Comparison of ENCODE assay signal across 27 mouse cellular contexts in genomic region chr13:52043916-52044315, GRCm38 (mm10).
"Had no signal": no experiment of that assay in that cellular context is flagged by ENCODE, and none has a peak within 500 bp of the region (broad histone marks: within the 10 kb centered on the region; RNA-seq: fewer than 3 reads in every experiment).

No protein-coding gene starts in this region.

- DNase-seq: cerebellum, adult 9-11 months; cerebellum, postnatal 10 days; cerebellum, postnatal 14 days; cerebellum, postnatal 25 days; cerebellum, postnatal 36 days; embryo, embryonic 11 days; forebrain, postnatal 0 days; gastrocnemius, adult 2 months; gastrocnemius, postnatal 10 days; gastrocnemius, postnatal 14 days; gastrocnemius, postnatal 25 days; gastrocnemius, postnatal 36 days; heart, adult 11 months; heart, adult 18-20 months; heart, adult 2 months had no signal

- H3K4me2 ChIP-seq: embryonic facial prominence, embryonic 12.5 days; embryonic facial prominence, embryonic 13.5 days; embryonic facial prominence, embryonic 15.5 days; forebrain, embryonic 12.5 days; forebrain, embryonic 13.5 days; forebrain, embryonic 15.5 days had no signal

- H3K4me3 ChIP-seq: embryonic facial prominence, embryonic 10.5 days; embryonic facial prominence, embryonic 12.5 days; embryonic facial prominence, embryonic 13.5 days; embryonic facial prominence, embryonic 15.5 days; erythroblast, embryonic 14.5 days; forebrain, embryonic 10.5 days; forebrain, embryonic 12.5 days; forebrain, embryonic 13.5 days; forebrain, embryonic 15.5 days; gastrocnemius, adult 2 months; heart, adult 2 months; heart, embryonic 10.5 days had no signal

- H3K36me3 ChIP-seq: embryonic facial prominence, embryonic 10.5 days; embryonic facial prominence, embryonic 12.5 days; embryonic facial prominence, embryonic 13.5 days; embryonic facial prominence, embryonic 15.5 days; forebrain, embryonic 10.5 days; forebrain, embryonic 12.5 days; forebrain, embryonic 15.5 days; heart, embryonic 10.5 days had no signal

- H3K9me3 ChIP-seq: embryonic facial prominence, embryonic 10.5 days; embryonic facial prominence, embryonic 12.5 days; embryonic facial prominence, embryonic 13.5 days; embryonic facial prominence, embryonic 15.5 days; forebrain, embryonic 10.5 days; forebrain, embryonic 12.5 days; forebrain, embryonic 13.5 days; forebrain, embryonic 15.5 days; heart, embryonic 10.5 days had no signal

- H3K27ac ChIP-seq: embryonic facial prominence, embryonic 10.5 days; embryonic facial prominence, embryonic 12.5 days; embryonic facial prominence, embryonic 13.5 days; embryonic facial prominence, embryonic 15.5 days; forebrain, embryonic 10.5 days; forebrain, embryonic 12.5 days; forebrain, embryonic 13.5 days; forebrain, embryonic 15.5 days; gastrocnemius, adult 2 months; heart, adult 2 months; heart, embryonic 10.5 days had no signal

- H3K27me3 ChIP-seq: embryonic facial prominence, embryonic 12.5 days; embryonic facial prominence, embryonic 13.5 days; embryonic facial prominence, embryonic 15.5 days; forebrain, embryonic 13.5 days; forebrain, embryonic 15.5 days had no signal

- H3K9ac ChIP-seq: embryonic facial prominence, embryonic 12.5 days; embryonic facial prominence, embryonic 13.5 days; embryonic facial prominence, embryonic 15.5 days; forebrain, embryonic 12.5 days; forebrain, embryonic 13.5 days; forebrain, embryonic 15.5 days; forebrain, postnatal 0 days had no signal

- ATAC-seq: forebrain, embryonic 13.5 days; forebrain, embryonic 14.5 days; forebrain, embryonic 15.5 days; forebrain, embryonic 16.5 days; forebrain, postnatal 0 days had no signal
